Mouse (Mus musculus): ENCODE results near the gene Fcer1g.

The Fcer1g gene

DNA sequence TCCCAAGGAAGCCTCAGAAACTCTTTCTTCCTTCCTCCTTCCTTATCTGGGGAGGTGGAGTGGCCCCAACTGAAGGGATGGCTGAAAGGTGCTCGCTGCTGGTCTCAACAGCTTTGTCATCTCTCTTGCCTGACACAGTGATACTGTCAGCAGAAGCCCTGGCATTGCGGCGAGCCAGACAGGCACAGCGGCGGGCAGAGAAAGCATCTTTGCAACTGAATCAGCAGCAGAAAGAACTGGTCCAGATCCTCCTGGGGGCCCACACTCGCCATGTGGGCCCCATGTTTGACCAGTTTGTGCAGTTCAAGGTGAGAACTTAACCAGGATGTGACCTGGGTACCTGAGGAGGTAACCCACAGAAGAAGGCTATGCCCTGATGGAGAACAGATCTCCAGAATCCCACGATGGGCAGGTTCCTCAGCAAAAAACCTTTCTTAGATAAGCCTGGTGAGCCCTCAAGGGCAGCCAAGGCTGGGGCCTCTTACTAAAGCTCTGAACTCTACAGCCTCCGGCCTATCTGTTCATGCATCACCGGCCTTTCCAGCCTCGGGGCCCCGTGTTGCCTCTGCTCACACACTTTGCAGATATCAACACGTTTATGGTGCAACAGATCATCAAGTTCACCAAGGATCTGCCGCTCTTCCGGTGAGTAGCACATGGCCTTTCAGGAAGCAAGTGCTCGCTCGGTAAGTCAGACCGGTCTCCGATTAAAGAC lies 17.8 kb downstream of the Fcer1g start:
- no peak for DNase-seq (ENCODE audit: low spot score)

DNA sequence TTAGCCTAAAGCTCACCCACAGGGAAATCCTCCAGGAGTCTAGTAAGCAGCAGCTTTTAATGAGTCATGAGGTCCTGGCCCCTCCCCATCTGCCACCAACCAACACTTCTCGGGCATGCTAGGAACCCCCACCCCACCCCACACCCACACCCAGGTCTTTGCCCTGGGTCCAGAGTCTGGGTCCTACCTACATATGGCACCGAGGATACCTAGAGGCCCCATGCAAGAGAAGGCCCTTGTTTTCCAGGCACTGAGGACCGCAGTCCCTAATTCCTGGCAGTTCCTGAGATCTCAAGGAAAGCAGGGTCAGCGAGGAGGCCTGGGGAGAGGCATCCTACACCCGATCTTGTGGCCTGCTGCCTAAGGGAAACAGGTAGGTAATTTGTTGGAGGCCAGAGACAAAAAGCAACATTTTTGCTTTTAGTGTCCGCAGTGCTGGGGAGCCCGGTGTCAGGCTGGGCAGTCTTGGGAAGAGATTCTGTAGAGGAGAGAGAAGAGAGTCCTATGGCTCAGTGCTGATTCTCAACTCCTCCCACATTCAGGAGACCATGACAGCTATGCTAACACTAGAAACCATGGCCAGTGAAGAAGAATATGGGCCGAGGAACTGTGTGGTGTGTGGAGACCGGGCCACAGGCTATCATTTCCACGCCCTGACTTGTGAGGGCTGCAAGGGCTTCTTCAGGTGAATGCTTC lies 20.2 kb downstream of the Fcer1g start, which contains the start of gene Nr1i3:
TSS of gene Nr1i3 (plus strand) at position 170 of the 696 bp plus-strand sequence.
- no peak for DNase-seq (ENCODE audit: low spot score)

GRCm38 (mm10) chr1:171212854-171213253 lies 21.3 kb downstream of the Fcer1g start:
- no peak for DNase-seq (ENCODE audit: low spot score)

- DNase-seq (ENCODE audit: low spot score): no peak
These were observed 24.8 kb downstream of the Fcer1g start for GRCm38 (mm10) chr1:171209409-171209808.

GRCm38 (mm10) chr1:171205704-171206493 lies 28.3 kb downstream of the Fcer1g start:
- no peak for DNase-seq (ENCODE audit: low spot score)

GRCm38 (mm10) chr1:171204249-171204644 lies 29.9 kb downstream of the Fcer1g start:
- no peak for DNase-seq (ENCODE audit: low spot score)

DNA sequence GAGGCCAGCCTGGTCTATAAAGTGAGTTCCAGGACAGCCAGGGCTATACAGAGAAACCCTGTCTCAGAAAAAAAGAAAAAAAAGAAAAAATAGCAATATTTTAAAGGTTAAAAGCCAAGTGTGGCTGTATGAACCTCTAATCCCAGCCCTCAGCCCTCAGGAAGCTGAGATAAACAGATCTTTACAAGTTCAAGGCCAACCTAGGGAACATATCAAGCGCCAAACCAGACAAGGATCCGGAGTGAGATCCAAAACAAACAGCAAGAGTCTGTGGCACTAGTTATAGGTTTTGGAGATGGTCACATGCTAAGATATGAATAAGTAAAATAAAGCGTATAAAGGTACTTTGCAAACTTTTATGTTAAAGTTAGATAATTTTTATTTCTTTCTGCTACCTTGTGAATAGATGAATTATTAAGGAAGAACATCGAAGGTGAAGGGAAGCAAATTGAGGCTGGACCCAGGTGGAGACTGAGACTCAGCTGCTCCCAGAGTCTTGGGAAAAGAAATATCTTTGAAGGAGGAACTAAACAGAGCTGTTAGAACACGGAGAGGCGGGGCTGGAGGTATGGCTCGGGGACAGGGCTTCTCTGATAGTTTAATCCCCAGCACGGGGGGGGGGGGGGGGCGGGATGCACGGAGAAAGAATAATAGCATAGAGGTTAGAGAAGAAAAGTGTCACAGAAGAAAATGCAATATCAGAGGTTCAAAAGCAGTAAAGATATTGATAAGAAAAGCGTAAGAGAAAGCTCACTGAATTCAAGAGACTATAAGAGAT lies 30.5 kb downstream of the Fcer1g start:
- no peak for DNase-seq (ENCODE audit: low spot score)

GRCm38 (mm10) chr1:171200769-171201168 lies 33.4 kb downstream of the Fcer1g start:
- no peak for DNase-seq (ENCODE audit: low spot score)

- DNase-seq (ENCODE audit: low spot score): no peak
These were observed 34.6 kb downstream of the Fcer1g start for GRCm38 (mm10) chr1:171199532-171199931.

GRCm38 (mm10) chr1:171195887-171196397 lies 38.2 kb downstream of the Fcer1g start, which contains the start of gene Pcp4l1:
Gene Pcp4l1, minus strand, starts transcription at chr1:171196268.
- DNase-seq (ENCODE audit: low spot score): peak; percentile 37

- DNase-seq (ENCODE audit: low spot score): no peak
These were observed 38.9 kb downstream of the Fcer1g start for GRCm38 (mm10) chr1:171195046-171195822.

DNA sequence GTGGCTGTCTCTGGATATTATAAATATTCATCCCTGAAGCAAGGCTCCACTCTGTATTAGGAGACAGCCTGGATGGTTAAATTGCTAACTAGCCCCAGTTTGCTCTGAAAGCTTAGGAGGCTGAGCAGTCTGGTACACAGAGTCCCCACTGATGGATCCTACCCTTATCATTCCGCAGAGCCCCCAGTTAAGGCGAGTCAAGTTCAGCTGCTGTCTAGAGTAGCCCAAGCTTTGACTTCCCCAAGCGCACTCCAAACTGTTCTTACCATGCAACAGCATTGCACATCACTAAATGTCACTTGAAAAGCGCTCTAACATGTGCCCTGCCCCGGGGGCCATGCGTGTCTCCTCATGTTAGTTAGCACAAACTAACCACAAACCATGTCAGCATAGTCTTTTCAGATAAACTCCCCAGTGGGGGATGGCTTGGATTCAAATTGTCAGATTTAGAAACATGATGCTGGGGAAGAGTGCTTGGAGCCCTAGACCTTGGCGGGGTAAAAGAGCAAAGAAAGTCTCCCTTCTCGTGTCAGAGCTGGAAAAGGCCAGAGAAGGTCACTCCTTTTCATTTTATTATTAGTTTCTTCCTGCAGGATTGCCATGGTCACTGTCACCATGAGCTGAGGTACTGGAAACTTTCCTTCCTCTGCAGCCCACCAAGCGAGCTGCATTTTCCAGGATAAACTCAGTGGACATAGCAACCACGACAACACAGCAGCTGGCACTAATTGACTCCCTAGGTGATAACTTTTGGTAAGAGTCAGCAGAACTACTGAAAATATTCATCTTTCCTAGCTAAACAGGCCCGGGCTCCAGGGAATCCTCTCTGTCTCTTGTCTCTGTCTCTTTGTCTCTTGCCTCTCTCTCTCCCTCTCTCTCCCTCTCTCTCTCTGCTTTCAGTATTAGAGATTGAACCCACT lies 40.0 kb downstream of the Fcer1g start:
- no peak for DNase-seq (ENCODE audit: low spot score)

- no peak for DNase-seq (ENCODE audit: low spot score)
These were observed 40.9 kb downstream of the Fcer1g start for GRCm38 (mm10) chr1:171193093-171193840.

GRCm38 (mm10) chr1:171192283-171192682 lies 41.9 kb downstream of the Fcer1g start:
- DNase-seq (ENCODE audit: low spot score): no peak

DNA sequence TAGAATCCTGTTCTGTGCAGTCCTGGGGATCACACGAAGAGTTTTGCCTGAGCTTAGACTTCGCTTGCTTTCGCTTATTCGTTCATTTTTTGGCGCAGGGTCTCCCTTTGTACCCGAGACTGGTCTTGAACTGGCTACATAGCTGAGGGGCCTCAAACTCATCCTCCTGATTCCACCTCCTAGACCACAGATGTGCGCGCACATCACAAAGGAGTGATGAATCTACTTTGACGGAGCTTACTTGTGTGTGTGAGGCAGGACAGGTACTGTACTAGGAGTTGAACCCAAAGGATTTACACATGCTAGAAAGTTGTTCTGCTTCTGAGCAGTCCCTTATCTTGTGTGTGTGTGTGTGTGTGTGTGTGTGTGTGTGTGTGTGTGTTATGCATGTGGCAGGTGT lies 43.3 kb downstream of the Fcer1g start:
- DNase-seq (ENCODE audit: low spot score): no peak

- no peak for DNase-seq (ENCODE audit: low spot score)
These were observed 44.6 kb downstream of the Fcer1g start for GRCm38 (mm10) chr1:171189476-171190114.

DNA sequence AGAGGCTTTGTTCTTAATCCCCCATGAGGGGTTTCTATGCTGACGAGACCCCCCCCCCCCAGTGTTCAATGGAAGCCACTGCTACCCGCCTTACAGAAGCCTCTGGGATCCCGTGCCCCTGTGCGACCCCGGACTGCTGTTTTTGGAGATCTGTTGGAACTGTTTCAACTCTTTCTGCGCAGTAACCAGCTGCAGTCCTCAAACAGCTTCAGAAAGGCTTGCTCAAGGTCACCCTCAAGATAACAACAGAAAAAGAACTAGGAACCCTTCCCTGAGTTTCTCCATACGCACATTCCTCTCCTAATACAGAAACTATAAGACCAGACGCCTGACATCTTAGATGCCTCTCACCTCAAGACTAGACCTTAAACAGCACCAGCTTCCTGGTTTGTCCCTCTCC lies 45.1 kb downstream of the Fcer1g start:
- DNase-seq (ENCODE audit: low spot score): no peak

Measured in ovary, postnatal 14 days (tissue).